Mouse (Mus musculus) ovary, postnatal 14 days (tissue): ENCODE measurements around the gene Taf10.
"Not testable (repeated sequence)": the region's sequence is repeated elsewhere in the genome, so short reads cannot be mapped to it uniquely, and the experiment has no call there.

ENCODE experiments used
- DNase-seq: peaks from one replicate; pipeline ENCODE4 v3.0.0; 2022; ENCODE audit warnings: low spot score

Gene Taf10

DNA sequence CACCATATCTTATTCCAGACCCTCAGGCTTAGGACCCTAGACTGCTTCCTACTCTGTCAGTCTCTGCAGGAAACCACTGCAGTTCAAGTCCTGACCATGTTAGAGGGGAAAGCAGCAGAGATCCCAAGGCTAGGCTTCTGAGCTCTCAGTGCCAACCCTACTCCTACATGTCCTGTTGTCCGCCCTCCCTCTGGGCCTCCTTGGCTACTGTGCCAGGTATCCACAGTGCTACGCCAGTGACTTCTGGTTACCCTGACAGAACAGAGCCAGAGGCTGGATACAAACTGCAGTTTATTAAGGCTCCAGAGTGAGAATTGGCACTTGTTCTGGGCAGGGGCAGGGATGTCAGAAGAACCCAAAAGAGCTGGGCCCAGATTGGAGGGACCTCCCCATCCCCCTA, 8.6 kb upstream of the Taf10 start:
- DNase-seq: no peak

DNA sequence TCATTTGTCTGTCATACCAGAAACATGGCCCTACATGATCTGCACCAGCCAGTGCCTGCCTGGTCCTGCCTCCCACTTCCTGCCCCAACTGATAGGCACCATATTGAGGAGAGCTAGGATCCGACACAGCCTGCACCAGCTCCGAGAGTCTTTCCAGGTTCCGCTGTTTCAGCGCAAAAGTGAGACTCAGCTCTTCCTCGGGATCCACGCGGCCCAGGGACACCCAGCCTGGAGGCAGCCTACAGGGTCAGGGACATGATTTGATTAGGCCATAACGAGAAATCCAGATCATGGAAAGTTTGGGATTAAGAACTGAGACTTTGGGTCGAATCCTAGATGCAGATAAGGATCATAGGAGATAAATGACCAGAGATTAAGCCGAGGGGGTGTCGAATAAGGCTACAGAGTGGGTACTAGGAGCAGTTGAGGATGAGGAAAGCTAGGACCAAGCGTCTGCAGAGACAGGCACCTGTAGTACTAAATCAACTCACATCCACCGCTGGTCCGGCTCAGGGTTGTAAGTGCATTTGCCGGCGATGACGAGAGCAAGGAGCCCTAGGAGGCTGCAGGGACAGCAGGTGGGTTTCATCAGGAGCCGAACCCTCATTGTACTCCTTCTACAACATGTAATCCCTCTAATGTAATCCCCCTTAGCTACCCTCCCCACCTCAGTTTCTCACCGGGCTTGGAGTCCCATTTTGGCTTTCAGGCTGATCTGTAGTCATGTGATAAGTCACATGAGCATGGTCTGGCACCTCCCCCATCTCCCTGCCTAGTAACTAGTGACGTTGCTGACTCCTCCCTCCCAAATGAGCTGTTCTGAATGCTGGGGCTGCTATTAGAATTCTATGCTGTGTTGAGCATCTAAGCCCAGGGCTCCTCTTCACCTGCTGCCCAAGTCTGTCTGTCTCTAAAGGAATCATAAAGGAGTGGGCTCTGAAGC, 7.6 kb upstream of the Taf10 start, which contains the start of gene Tpp1:
Tpp1 (minus strand) TSS at position 745 of the 943 bp plus-strand sequence.
- peak; percentile 85 for DNase-seq

DNA sequence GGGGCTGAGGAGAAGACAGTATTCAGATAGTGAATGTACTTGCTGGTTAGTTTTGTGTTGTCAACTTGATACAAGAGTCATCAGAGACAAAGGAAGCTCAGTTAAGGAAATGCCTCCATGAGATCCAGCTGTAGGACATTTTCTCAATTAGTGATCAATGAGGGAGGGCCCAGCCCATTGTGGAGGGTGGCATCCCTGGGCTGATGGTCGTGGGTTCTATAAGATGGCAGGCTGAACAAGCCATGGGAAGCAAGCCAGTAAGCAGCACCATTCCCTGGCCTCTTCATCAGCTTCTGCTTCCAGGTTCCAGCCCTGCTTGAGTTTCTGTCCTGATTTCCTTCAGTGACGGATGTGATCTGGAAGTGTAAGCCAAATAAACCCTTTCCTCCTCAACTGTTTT, 3.6 kb upstream of the Taf10 start:
- DNase-seq: no peak

DNA sequence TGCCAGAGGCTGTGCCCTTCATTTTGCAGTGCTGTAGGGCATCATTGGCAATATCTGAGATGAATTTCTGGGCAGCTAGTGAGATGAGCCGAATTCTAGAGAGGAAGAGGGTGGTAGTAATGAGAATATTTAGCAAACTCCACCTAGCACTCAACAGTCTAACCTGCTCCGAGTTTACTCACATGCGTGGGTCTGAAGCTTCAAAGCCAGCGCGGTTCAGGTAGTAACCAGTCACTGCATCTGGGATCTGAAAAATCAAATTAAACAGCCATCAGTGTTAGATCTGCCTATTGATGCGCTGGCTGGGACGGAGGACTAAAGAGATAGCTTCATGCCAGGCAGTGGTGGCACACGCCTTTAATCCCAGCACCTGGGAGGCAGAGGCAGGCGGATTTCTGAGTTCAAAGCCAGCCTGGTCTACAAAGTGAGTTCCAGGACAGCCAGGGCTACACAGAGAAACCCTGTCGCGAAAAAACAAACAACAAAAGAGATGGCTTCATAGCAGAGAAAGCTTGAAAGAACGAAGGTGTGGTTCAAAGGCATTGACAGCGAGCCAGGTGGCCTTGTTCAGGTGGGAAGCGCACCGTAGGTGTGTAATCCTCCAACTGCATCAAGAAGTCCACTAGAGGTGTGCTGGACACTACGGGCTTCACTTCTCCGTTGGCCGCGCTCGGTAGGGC, 775 bp downstream of the Taf10 start:
- not testable (repeated sequence) for DNase-seq

DNA sequence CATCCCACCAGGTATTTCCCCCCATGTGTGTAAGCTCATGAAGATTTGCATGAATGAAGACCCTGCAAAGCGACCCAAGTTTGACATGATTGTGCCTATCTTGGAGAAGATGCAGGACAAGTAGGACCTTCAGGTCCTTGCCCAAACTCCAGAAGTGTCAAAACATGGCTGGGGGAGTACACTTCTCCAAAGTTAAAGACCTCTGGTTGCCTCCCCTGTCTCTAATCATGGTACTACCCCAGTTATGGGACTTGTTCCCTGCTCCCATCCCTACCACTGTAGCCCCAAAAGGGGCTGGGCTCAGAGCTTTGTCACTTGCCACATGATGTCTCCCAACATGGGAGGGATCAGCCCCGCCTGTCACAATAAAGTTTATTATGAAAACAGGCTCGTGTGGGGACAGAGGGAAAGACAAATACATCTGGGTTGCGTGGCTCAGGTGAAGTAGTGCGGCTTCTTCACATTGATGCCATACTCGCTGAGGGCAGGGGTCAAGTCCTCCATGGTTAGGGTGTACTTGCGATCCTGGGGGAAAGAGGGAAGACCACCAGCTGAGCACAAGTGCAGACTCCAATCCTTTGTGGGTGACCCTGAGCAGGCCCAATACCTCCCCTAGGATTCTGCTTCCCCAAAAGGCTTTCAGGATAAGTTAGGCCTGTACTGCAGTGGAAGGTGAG, 1.5 kb downstream of the Taf10 start:
- not testable (repeated sequence) for DNase-seq

DNA sequence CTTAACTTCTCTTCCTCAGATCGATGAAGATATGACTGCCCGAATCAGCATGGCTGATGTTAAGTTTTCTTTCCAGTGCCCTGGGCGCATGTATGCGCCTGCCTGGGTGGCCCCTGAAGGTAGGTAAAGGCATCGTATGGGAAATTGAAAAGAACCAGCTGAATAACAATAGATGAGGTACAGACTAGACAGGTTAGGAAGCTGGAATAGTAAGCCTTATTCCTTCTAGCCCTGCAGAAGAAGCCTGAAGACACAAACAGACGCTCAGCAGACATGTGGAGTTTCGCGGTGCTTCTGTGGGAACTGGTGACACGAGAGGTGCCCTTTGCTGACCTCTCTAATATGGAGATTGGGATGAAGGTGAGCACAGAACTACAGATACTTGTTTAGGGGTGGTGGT, 2.2 kb downstream of the Taf10 start:
- no peak for DNase-seq

DNA sequence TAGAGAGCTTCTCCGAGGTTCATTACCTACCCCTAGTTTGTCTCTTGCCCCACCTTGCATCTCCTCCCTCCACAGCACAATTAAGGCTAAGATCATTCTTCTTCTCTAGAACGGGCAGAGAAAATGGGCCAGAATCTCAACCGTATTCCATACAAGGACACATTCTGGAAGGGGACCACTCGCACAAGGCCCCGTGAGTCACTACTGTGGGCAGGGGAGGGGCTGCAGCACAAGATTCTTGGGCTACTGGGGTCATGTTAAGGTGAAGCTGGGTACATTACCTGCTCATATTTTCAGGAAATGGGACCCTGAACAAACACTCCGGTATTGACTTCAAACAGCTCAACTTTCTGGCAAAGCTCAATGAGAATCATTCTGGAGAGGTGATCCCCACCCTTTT, 3.3 kb downstream of the Taf10 start:
- no peak for DNase-seq

DNA sequence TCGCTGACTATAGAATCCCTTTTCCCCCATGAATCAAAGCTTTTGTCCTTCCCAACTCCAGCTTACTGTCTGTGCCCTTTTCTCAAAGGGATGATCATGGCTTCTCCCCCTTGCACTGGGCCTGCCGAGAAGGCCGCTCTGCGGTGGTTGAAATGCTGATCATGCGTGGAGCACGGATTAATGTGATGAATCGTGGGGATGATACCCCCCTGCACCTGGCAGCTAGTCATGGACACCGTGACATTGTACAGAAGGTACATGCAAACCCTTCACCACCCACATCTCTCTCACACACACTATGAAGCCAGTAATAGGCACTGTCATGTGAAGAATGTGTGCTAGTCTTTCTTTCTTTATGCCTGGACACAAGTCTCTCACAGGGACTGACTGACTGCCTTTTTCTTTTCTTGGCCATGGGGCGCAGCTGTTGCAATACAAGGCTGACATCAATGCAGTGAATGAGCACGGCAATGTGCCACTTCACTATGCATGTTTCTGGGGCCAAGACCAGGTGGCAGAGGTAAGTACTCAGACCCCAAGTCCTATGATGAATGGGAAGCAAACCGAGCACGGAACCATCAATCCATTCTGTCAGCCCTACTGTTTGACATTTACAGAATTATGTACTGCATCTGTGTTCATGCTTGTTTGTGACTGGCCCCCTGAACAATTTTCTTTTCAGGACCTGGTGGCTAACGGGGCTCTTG, 3.9 kb downstream of the Taf10 start:
- no peak for DNase-seq

DNA sequence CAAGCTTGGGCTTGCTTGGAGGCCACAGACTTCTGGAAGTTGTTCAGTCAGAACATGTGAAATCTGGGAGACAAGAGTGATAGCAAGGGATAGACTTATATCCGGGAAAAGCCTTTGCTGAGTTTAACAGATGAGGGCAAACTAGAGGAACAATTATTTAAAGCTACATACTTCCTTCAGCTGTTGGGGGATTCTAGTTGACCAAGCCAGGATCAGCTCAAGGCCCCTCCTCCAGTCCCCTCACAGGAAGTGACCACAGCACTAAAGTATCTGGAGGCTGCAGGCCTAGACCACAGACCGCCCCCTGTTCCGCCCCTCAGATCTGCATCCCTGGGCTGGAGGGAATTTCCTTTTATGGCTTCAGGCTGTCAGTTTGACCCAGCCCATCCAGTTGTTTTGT, 5.2 kb downstream of the Taf10 start:
- peak; percentile 29 for DNase-seq

DNA sequence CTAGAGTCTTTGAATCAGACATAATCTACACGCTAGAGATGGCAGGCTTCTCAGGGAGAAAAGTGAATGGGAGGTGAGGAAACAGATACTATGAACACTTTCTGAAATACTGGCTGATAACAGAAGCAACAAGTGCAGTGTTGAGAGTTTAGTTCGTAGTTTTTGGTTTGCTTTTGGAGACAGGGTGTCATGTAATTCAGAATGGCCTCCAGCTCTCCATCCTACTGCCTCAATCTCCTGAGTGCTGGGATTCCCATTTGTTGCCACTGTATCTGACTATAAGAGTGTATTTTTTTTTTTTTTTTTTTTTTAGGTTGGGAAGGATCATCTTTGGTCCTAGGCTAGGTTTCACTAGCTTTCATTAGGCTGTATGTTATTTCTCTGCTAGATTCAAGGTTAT, 5.9 kb downstream of the Taf10 start:
- no peak for DNase-seq

DNA sequence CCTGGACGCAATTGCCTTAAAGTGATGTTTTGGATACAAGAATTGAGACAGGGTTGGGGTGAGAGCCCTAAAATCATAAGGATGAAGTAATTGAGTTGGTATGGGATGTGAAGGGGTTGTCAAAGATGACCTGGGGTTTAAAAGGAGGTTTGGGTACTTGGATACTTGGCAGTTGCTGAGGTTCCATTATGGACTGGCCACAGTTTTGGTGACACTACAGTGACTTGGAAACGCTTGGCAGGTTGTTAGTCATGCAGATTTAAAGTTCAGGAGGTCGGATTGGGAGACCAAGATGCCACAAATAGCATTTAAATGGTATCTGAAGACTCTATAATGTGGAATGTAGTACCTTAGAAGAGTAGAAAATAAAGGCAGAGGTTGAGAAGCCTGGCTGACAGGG, 6.5 kb downstream of the Taf10 start:
- DNase-seq: no peak

DNA sequence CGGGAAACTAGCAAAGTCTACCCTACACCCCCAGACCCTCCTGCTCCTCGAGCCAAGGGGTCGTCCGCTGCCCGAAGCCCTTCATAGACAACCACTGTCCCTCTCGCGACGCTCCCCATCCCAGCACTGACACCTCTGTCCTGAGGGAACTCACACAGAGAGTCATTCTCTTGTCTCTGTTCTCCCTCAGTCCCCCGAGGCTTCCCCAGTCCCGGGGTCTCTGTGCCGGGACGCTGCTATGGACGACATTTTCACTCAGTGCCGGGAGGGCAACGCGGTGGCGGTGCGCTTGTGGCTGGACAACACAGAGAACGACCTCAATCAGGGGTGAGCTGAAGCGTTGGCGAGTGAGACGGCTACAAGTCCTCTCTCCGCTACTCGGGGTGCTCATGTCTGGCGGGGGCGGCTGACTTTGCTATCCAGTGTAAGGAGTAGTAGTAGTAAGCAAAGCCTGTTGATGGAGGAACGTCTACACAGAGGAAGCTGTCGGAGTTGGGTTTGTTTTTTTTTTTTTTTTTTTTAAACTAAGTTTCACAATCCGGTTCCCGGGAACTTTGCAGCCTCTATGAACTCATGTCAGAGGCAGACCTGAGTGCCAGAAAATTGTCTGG, 7.1 kb downstream of the Taf10 start, which contains the start of gene Rrp8:
Rrp8 (minus strand) TSS at position 475 of the 611 bp plus-strand sequence.
- DNase-seq: peak; percentile 33

DNA sequence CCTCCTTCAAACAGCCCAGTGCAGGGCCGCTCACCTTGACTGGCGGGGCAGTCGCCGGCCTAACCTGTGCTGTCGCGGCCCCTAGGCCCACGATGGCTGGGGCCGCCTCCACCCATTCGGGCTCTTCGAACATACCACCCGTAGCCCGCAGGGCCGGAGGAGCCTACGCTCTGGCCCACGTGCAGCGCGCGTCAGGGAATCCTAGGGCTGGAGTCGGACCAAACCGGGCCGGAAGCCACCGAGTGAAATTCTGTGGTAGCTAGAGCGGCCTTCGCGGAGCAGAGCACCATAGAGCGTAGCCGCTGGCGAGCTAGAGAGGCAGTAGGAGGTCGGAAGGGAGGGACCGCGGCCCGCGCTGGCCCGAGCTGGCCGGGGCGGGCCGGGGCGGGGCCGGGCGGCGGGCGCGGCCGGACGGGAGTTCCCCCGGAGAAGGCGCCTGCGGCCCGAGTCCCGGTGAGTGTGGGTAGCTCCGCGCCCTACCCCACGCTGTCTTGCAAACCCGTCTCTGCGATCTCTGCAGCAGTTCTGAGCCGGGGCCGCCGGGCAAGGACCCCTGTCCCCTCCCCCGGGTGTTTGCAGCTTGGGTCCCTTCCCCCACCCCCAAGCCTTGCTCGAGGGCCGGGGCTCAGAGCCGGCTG, 7.8 kb downstream of the Taf10 start, which contains the start of gene Ilk:
Ilk (plus strand) TSS at position 329 of the 638 bp plus-strand sequence.
- DNase-seq: peak; percentile 86

DNA sequence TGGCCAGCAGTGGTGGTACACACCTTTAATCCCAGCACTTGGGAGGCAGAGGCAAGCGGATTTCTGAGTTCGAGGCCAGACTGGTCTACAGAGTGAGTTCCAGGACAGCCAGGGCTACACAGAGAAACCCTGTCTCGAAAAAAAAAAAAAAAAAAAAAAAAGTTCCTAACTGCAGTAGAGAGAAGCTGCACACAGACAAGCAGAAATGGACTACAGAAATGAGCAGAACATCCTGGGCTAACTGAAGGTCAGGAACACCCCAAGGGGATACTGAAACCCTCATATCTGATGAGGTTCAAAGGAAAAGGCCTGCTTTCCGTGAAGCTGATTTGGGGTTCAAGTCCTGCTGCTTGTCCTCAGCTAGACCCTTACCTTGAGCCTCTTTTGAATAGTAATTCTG, 8.7 kb downstream of the Taf10 start:
- DNase-seq: not testable (repeated sequence)

DNA sequence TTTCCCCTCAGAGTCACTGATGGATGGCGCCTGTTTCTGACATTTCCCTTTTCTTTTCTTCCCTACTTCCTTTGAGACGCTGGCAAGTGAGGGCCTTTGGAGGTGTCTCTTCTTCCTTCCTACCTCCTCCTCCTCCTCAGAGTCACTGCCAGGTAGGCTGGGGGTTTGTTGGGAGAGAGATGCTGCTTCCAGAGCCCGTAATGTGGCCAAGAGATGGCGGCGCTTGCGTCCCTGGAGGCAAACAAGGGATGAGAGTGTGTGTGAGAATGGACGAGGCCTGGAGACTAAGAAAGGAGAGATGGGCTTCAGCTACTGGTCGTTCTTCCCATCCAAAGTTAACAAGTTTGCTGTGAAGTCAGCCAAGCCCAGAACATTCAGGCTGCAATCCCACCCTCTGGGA, 9.3 kb downstream of the Taf10 start:
- no peak for DNase-seq

DNA sequence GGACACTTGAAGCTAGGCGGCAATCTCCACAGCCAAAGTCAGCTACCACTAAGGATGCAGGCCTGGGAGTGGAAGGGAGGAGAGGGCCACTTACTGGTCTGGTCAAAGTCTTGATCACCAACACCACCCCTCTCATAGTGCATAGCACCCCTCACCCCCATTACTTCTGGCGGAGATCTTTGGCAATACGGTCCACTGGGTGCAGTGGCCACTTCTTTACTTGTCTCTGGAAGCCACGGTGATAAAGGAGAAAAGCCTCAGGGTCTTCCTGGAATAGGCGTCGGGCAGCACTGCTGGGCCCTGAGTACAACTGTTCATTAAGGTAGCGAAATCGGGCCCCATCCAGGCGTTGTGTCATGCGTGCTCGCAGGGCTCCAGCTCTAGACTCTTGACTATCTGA, 10.3 kb downstream of the Taf10 start:
- no peak for DNase-seq

DNA sequence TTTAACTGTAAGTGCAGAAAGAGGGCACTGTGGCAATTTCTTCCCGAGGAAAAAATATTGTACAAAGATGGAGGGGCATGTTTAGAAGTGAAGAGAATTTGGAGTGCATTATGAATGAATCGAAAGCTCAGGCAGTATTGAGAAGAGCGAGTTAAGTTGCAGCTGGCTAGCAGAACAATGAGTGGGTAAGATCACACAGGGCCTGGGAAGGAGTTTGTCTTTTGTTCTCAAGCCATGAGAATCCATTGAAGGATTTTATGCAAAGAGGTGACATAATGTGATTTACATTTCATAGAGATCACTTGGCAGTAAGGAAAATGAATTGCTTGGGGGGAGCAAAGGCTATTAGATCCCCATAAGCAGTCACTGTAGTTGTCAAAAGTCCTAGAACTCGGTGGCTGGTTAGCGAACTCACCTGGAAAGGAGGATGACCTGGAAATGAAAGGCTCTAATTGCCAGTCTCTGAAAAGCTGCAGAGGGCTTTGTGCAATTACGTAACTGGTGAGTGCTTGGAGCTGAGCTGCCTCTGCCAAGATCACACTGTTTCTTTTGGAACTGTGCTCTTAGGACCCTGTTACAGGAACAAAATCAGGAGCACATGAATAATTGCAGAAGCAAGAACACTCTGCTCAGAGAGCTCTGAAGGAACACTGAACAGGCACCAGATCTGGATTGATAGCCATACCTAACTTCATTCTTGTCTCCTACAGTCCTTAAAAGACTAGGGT, 15.3 kb downstream of the Taf10 start:
- no peak for DNase-seq

DNA sequence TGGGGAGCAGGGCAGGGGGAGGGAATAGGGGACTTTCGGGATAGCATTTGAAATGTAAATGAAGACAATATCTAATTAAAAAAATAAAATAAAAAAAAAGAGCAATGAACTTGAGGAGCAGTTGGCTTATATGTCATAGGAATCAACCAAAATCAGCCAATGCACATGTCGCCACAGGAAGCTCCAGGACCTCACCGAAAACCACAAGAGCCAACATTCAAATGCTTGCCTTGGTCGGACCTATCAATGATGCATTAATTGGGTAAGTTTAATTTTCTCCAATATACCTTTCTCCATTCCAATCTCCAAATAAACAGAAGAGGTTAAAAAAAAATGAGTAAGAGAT, 17.2 kb downstream of the Taf10 start:
- DNase-seq: no peak

DNA sequence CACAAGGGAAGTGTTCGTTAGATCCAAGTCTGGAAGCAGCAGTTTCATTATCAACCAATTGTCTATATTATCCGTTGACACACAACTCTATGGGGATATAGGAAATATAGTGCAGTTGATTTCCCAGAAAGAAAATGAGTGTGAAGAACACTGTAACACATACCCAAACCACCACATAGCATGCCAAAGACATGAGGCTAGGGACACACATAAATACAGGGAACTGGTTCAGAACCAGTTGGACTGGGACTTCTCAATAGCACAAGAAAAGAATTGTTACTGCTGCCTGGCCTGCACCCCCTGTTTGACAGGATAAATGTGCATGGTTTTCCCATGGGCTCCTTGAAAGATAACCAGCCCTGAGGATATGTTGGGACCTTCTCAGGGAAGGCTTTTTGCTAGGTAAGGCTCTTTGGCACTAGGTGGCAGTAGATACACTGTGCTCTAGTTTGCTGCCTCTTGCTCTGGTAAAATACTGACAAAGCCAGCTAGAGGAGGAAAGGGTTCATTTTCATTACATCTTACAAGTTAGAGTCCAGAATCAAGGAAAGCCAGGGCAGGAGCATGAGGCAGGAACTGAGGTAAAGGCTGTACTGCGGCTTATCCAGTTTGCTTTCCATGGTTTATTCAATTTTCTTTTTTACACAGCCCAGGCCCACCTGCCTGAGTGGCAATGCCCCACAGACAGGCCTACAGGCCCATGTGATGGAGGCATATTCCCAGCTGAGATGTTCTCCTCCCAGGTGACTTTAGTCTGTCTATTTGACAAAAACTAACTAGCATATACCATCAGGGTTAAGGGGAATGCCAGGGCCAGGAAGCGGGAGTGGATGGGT, 17.8 kb downstream of the Taf10 start:
- DNase-seq: peak; percentile 36
